Mouse (Mus musculus): ENCODE measurements around the gene Vmn1r198.
"Not testable (repeated sequence)": the region's sequence is repeated elsewhere in the genome, so short reads cannot be mapped to it uniquely, and the experiment has no call there.

Gene Vmn1r198

GRCm38 (mm10) chr13:22350064-22350463 is at the start of gene Vmn1r198:
Gene Vmn1r198, plus strand, starts transcription at chr13:22350364.
- DNase-seq (ENCODE audit: low spot score in 2 of 2): no peak

GRCm38 (mm10) chr13:22308075-22308474 is 42.1 kb upstream of the Vmn1r198 start:
- DNase-seq (ENCODE audit: low spot score in 2 of 2): not testable (repeated sequence)

DNA sequence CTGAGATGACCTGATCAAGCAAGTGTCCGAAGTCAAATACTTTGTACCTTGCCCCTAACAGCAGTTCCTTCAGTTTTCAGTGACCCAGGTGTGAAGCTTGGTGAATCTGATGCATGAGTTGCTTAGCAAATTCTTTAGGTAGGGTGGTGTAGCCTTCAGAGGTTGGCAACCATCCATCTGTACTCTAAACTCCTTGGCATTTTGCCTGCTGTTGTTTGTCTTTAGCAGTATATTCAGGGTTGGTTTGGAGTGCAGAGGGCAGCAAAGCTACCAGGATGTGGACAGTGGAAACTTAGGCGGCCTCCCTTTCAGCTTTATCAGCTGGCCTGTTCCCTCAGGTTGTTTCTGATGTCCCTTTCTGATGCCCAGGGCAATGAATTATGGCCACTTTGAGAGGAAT is 34.8 kb upstream of the Vmn1r198 start:
- no peak for DNase-seq (ENCODE audit: low spot score in 2 of 2)

- no peak for DNase-seq (ENCODE audit: low spot score in 2 of 2)
These were observed 32.8 kb upstream of the Vmn1r198 start for GRCm38 (mm10) chr13:22317366-22317765.

- DNase-seq (ENCODE audit: low spot score in 2 of 2): no peak
These were observed 30.1 kb upstream of the Vmn1r198 start for GRCm38 (mm10) chr13:22320091-22320490.

GRCm38 (mm10) chr13:22324289-22324688 is 25.9 kb upstream of the Vmn1r198 start, which contains the start of gene Vmn1r197:
Gene Vmn1r197, plus strand, starts transcription at chr13:22324589.
- no peak for DNase-seq (ENCODE audit: low spot score in 2 of 2)

GRCm38 (mm10) chr13:22333269-22333668 is 16.9 kb upstream of the Vmn1r198 start:
- no peak for DNase-seq (ENCODE audit: low spot score in 2 of 2)

DNA sequence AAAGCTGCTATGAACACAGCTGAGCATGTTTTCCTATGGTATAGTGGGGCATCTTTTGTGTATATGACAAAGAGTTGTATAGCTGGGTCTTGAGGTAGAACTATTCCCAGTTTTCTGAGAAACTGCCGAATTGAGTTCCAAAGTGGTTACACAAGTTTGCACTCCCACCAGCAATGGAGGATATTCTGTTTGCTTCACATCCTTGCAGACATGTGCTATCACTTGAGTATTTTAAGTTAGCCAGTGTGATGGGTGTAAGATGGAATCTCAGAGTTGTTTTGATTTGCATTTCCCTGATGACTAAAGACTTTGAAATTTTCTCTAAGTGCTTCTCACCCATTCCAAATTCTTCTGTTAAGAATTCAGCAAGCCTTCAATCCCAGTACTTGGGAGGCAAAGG is 14.6 kb upstream of the Vmn1r198 start:
- DNase-seq (ENCODE audit: low spot score in 2 of 2): no peak

GRCm38 (mm10) chr13:22350813-22351212 is 649 bp downstream of the Vmn1r198 start:
- DNase-seq (ENCODE audit: low spot score in 2 of 2): no peak

DNA sequence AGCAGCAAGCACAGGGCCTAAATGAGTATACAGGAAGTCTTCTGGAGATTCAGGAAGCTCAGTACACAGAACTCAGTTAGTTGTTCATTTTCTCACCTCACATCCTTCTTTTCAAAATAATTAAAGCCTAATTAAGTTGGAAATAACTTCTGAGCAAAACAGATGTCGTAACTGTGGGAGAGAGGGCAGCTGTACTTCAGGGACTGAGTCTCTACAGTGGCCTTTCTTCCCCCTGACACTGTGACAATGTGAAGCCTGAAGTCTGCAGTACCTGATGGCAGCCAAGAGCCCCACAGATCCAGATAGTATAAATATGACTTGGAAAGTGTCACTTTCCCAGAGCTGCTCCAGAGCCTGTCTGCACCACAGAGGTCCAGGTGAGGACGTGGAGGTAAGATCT is 29.4 kb downstream of the Vmn1r198 start, which contains the start of gene Vmn1r199:
Gene Vmn1r199 (plus strand): TSS at position 301 of the 400 bp plus-strand sequence.
- no peak for DNase-seq (ENCODE audit: low spot score in 2 of 2)

DNA sequence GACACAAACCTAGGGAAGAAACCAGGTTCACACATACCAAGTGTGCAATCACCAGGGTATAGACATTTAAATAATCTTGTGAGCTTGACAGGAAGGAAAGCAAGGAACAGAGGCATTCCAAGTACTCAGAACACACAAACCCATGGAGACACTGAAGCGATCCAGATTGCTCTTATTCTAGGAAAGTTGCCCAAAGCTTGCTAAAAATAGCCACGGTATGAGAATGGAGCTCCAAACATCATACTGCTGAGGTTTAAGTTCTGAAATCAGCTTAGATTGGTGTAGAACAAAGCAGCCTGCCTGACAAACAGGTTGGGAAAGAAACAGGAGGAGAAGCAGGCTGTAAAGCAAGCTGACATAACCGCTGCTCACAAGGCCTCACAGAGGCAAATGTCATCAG is 31.0 kb downstream of the Vmn1r198 start:
- peak in 1 of 2 experiments; percentile 30 for DNase-seq (ENCODE audit: low spot score in 2 of 2)

DNA sequence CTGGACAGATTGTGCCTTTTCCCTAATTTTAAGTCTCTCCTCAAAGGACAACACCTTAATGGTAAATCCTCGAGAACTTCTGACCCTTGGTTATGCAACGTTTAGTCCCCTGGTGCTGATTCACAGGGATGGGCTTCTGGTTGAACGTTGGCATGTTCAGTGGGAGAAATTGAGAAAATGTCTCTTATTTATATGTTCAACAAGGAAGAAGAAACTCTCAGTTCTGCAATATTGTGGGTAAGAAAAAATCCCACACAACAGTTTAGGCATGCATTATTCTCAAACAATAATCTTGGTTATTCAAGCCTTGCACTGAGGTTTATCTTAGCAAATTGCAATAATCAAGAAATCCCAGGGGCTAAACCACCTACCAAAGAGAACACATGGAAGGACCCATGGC is 33.2 kb downstream of the Vmn1r198 start:
- no peak for DNase-seq (ENCODE audit: low spot score in 2 of 2)

DNA sequence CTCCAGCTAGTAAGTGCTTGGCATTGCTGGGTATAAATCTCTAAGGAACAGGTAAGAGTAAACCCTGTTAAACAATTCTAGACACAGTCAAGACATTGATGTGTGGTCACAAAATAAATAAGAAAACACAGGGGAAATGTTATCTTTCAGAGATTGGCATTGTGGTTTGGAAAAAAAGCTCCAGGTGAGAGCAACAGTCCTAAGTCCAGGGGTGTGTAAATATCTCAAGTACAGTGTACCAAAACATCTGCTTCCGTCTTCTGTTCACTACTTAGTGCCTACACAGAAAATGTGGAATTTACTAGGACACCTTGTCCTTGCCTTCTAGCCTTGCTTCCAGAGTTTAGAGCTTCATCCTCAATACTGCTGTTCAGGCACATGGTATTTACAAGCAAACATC is 36.9 kb downstream of the Vmn1r198 start:
- no peak for DNase-seq (ENCODE audit: low spot score in 2 of 2)

- DNase-seq (ENCODE audit: low spot score in 2 of 2): no peak
These were observed 39.9 kb downstream of the Vmn1r198 start, which contains the start of gene Vmn1r200 for GRCm38 (mm10) chr13:22390073-22390472. Gene Vmn1r200, plus strand, starts transcription at chr13:22390373.

GRCm38 (mm10) chr13:22402978-22403377 is 52.8 kb downstream of the Vmn1r198 start:
- DNase-seq (ENCODE audit: low spot score in 2 of 2): no peak

All from right cerebral cortex, postnatal 36 days (tissue).